Mouse (Mus musculus) hindbrain, embryonic 13.5 days (tissue): ENCODE results near the gene Dcst2. TPM values are rescaled to one million over a fixed set of nuclear protein-coding genes. Genes with fewer than 3 reads are reported as not detected.
A peak's percentile ranks its signal among the peaks of the same experiment; 100 is the strongest.

Source experiments
- ATAC-seq: fragments of 200-750 bp; cut with Nextera tagmentation; 2 replicates; pipeline ENCODE4 v1.8.0; 2017; ENCODE audit warnings: moderate TSS enrichment; ENCODE audit not compliant: low FRiP score
- H3K27ac ChIP-seq: fragments of 300-500 bp; sonication (generic); 2 replicates; pipeline ENCODE4 v1.5.1; 2015; ENCODE audit warnings: inconsistent platforms, mild to moderate bottlenecking, moderate library complexity
- H3K27me3 ChIP-seq: fragments of 300-500 bp; sonication (generic); 2 replicates; pipeline ENCODE4 v1.6.1; 2015; ENCODE audit warnings: mild to moderate bottlenecking, inconsistent platforms
- H3K36me3 ChIP-seq: fragments of 300-500 bp; sonication (generic); 2 replicates; pipeline ENCODE4 v1.6.1; 2015; ENCODE audit warnings: mild to moderate bottlenecking, inconsistent platforms
- H3K4me1 ChIP-seq: fragments of 300-500 bp; sonication (generic); replicated peaks from 2 replicates; pipeline ENCODE4 v1.6.1; 2015; ENCODE audit warnings: inconsistent platforms
- H3K4me2 ChIP-seq: fragments of 300-500 bp; sonication (generic); 2 replicates; pipeline ENCODE4 v1.6.1; 2015; ENCODE audit warnings: inconsistent platforms, mild to moderate bottlenecking, moderate library complexity
- H3K4me3 ChIP-seq: fragments of 300-500 bp; sonication (generic); 2 replicates; pipeline ENCODE4 v1.5.1; 2015; ENCODE audit warnings: mild to moderate bottlenecking, inconsistent platforms
- H3K9ac ChIP-seq: fragments of 300-500 bp; sonication (generic); 2 replicates; pipeline ENCODE4 v1.6.1; 2015; ENCODE audit warnings: mild to moderate bottlenecking, inconsistent platforms
- H3K9me3 ChIP-seq: fragments of 300-500 bp; sonication (generic); 2 replicates; pipeline ENCODE4 v1.6.1; 2016; ENCODE audit warnings: inconsistent platforms
- WGBS: fragments of 180-500 bp; shearing (Covaris S2); methylation state at CpG from one replicate; pipeline ENCODE4 v1.1.7; 2015; 5-methylcytosine and 5-hydroxymethylcytosine counted together
- polyA plus RNA-seq: library from polyadenylated mRNA; unstranded; fragments of >200 nt; fragmentation: Nextera tagmentation; extraction: Ambion mirVana; gene quantifications from 2 replicates; pipeline ENCODE4 v1.2.1, GENCODE M21; 2015

The Dcst2 gene
- polyA plus RNA-seq, 1 experiment from 2014 or later = 0.14 TPM

GRCm38 (mm10) chr3:89333053-89333452 is 28.7 kb upstream of the Dcst2 start:
- H3K27ac ChIP-seq = peak overlapping the region; percentile 62
- no peak overlapping the region for H3K4me2 ChIP-seq
- no peak for ATAC-seq
- H3K4me3 ChIP-seq = no peak overlapping the region
- peaks cover 79% of the 10 kb centered on the region for H3K4me1 ChIP-seq
- no peaks in the 10 kb centered on the region for H3K9me3 ChIP-seq
- H3K36me3 ChIP-seq = peaks cover 8% of the 10 kb centered on the region
- WGBS = 65% methylated on average over 11 of the region's 11 CpGs
- H3K9ac ChIP-seq = peak overlapping the region; percentile 46; the same call in 1 of the 2 replicates
- no peaks in the 10 kb centered on the region for H3K27me3 ChIP-seq

GRCm38 (mm10) chr3:89336529-89336928 is 25.2 kb upstream of the Dcst2 start:
- Histone ChIP-seq H3K4me3 (peak overlapping the region; percentile 65), H3K36me3 (peaks cover 8% of the 10 kb centered on the region), H3K27me3 (no peaks in the 10 kb centered on the region), H3K4me1 (peaks cover 86% of the 10 kb centered on the region), H3K27ac (peak overlapping the region; percentile 83; the same call in 1 of the 2 replicates), H3K9ac (peak overlapping the region; percentile 87), H3K4me2 (peak overlapping the region; percentile 80), H3K9me3 (no peaks in the 10 kb centered on the region)
- WGBS = 11% methylated on average over 6 of the region's 6 CpGs
- ATAC-seq = no peak

GRCm38 (mm10) chr3:89337062-89337720 is 24.6 kb upstream of the Dcst2 start:
- Histone ChIP-seq H3K4me1 (peaks cover 85% of the 10 kb centered on the region), H3K4me3 (peak overlapping the region; percentile 65), H3K4me2 (peak overlapping the region; percentile 80), H3K27ac (peak overlapping the region; percentile 83), H3K36me3 (peaks cover 8% of the 10 kb centered on the region), H3K9ac (peak overlapping the region; percentile 87), H3K27me3 (no peaks in the 10 kb centered on the region), H3K9me3 (no peaks in the 10 kb centered on the region)
- WGBS = under 1% methylated on average over 19 of the region's 21 CpGs
- no peak; the same call in 1 of the 2 replicates for ATAC-seq

GRCm38 (mm10) chr3:89337721-89338578 is 23.8 kb upstream of the Dcst2 start, which contains the start of gene Efna4:
Efna4 (minus strand) TSS chr3:89338028.
- Histone ChIP-seq H3K4me2 (peak within 1 kb of the TSS; percentile 80), H3K36me3 (peaks cover 8% of the 10 kb centered on the region), H3K4me3 (peak within 1 kb of the TSS; percentile 65), H3K4me1 (peaks cover 78% of the 10 kb centered on the region), H3K27me3 (no peaks in the 10 kb centered on the region), H3K27ac (peak within 1 kb of the TSS; percentile 83), H3K9me3 (no peaks in the 10 kb centered on the region), H3K9ac (peak within 1 kb of the TSS; percentile 87)
- under 1% methylated on average over 38 of the region's 44 CpGs for WGBS
- peak; percentile 75 for ATAC-seq

DNA sequence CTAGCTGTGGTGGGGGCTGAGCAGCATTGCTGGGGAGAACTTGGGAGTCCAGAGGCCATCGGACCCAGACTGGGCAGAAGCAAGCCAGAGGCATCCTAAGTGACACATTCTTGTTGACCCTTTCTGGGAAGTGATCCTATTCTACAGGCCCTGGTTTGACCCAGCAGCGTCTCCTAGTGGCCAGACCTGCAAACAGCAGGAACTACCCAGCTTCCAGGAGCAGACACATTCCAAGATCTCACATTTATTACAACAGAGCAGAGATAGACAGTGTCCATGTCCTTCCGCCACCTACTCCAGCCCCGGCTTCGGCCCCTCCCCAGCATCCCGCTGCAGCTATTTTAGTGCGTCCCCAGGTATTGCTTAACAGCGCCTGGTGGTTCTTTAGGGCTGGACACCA is 22.4 kb upstream of the Dcst2 start:
- 20% methylated on average over 8 of the region's 8 CpGs for WGBS
- Histone ChIP-seq H3K27me3 (no peaks in the 10 kb centered on the region), H3K36me3 (peaks cover 13% of the 10 kb centered on the region), H3K9ac (no peak overlapping the region), H3K4me1 (peaks cover 67% of the 10 kb centered on the region), H3K4me3 (no peak overlapping the region), H3K9me3 (no peaks in the 10 kb centered on the region), H3K27ac (no peak overlapping the region), H3K4me2 (peak overlapping the region; percentile 80)
- no peak for ATAC-seq

- Histone ChIP-seq H3K27me3 (no peaks in the 10 kb centered on the region), H3K4me3 (peak overlapping the region; percentile 37), H3K9me3 (no peaks in the 10 kb centered on the region), H3K4me2 (peak overlapping the region; percentile 80), H3K27ac (peak overlapping the region; percentile 3; the same call in 1 of the 2 replicates), H3K36me3 (peaks cover 22% of the 10 kb centered on the region), H3K9ac (peak overlapping the region; percentile 63), H3K4me1 (peaks cover 60% of the 10 kb centered on the region)
- 2% methylated on average over 11 of the region's 11 CpGs for WGBS
- peak; percentile 45 for ATAC-seq
Observed at GRCm38 (mm10) chr3:89340465-89340864, 21.3 kb upstream of the Dcst2 start.

GRCm38 (mm10) chr3:89341794-89342193 is 20.0 kb upstream of the Dcst2 start:
- no peak overlapping the region for H3K27ac ChIP-seq
- no peak for ATAC-seq
- H3K27me3 ChIP-seq = peaks cover 1% of the 10 kb centered on the region; the same call in 1 of the 2 replicates
- H3K4me3 ChIP-seq = no peak overlapping the region
- no peak overlapping the region for H3K4me2 ChIP-seq
- WGBS = 83% methylated on average over 4 of the region's 4 CpGs
- peaks cover 47% of the 10 kb centered on the region for H3K4me1 ChIP-seq
- H3K9me3 ChIP-seq = no peaks in the 10 kb centered on the region
- peaks cover 30% of the 10 kb centered on the region for H3K36me3 ChIP-seq
- H3K9ac ChIP-seq = peak overlapping the region; percentile 63

- Histone ChIP-seq H3K27me3 (peaks cover 14% of the 10 kb centered on the region), H3K4me2 (no peak overlapping the region), H3K4me3 (no peak overlapping the region), H3K27ac (no peak overlapping the region), H3K9me3 (no peaks in the 10 kb centered on the region), H3K36me3 (peaks cover 30% of the 10 kb centered on the region), H3K4me1 (peaks cover 35% of the 10 kb centered on the region), H3K9ac (0 out of 2 replicates have a peak overlapping the region, but pooled peaks have one; percentile 39)
- 90% methylated on average over 7 of the region's 7 CpGs for WGBS
- no peak for ATAC-seq
Observed at GRCm38 (mm10) chr3:89343279-89343678, 18.5 kb upstream of the Dcst2 start.

- H3K27ac ChIP-seq = no peak overlapping the region
- 84% methylated on average over 10 of the region's 10 CpGs for WGBS
- H3K36me3 ChIP-seq = peaks cover 30% of the 10 kb centered on the region
- no peak overlapping the region for H3K4me2 ChIP-seq
- H3K9me3 ChIP-seq = no peaks in the 10 kb centered on the region
- no peak for ATAC-seq
- H3K27me3 ChIP-seq = peaks cover 36% of the 10 kb centered on the region
- H3K9ac ChIP-seq = no peak overlapping the region
- H3K4me3 ChIP-seq = no peak overlapping the region
- peaks cover 26% of the 10 kb centered on the region for H3K4me1 ChIP-seq
Observed at GRCm38 (mm10) chr3:89346815-89347540, 14.8 kb upstream of the Dcst2 start.

GRCm38 (mm10) chr3:89347916-89348315 is 13.9 kb upstream of the Dcst2 start:
- Histone ChIP-seq H3K27me3 (peaks cover 44% of the 10 kb centered on the region), H3K9me3 (no peaks in the 10 kb centered on the region), H3K4me3 (no peak overlapping the region), H3K27ac (no peak overlapping the region), H3K4me1 (peaks cover 25% of the 10 kb centered on the region), H3K4me2 (no peak overlapping the region), H3K36me3 (peaks cover 30% of the 10 kb centered on the region), H3K9ac (0 out of 2 replicates have a peak overlapping the region, but pooled peaks have one; percentile 82)
- WGBS = 58% methylated on average over 1 of the region's 1 CpGs
- no peak for ATAC-seq

GRCm38 (mm10) chr3:89348911-89349868 is 12.6 kb upstream of the Dcst2 start:
- Histone ChIP-seq H3K9me3 (no peaks in the 10 kb centered on the region), H3K4me3 (peak overlapping the region; percentile 61), H3K36me3 (peaks cover 20% of the 10 kb centered on the region), H3K9ac (peak overlapping the region; percentile 82), H3K27ac (peak overlapping the region; percentile 90; the same call in 1 of the 2 replicates), H3K4me1 (peaks cover 25% of the 10 kb centered on the region), H3K4me2 (peak overlapping the region; percentile 91), H3K27me3 (peaks cover 50% of the 10 kb centered on the region)
- ATAC-seq = peak; percentile 43
- WGBS = 1% methylated on average over 38 of the region's 38 CpGs
